Mouse (Mus musculus) G1E-ER4 (cell line): ENCODE data around the gene Per2. TPM values are rescaled to one million over a fixed set of nuclear protein-coding genes. Genes with fewer than 3 reads are reported as not detected.

Experiments used
- GATA1 ChIP-seq: IDR thresholded peaks from one replicate; pipeline ENCODE4 v1.8.0; 2012; ENCODE audit warnings: low read length, inconsistent platforms
- polyA plus RNA-seq: library from polyadenylated mRNA; stranded (reverse); fragments of >175 nt; gene quantifications from 2 replicates; pipeline ENCODE4 v1.2.3, GENCODE M21; 2012

The Per2 gene
- polyA plus RNA-seq, 1 experiment = 9.0 TPM

- TF ChIP-seq GATA1 = no peak
Observed at GRCm38 (mm10) chr1:91465244-91465643, 6.1 kb upstream of the Per2 start.

DNA sequence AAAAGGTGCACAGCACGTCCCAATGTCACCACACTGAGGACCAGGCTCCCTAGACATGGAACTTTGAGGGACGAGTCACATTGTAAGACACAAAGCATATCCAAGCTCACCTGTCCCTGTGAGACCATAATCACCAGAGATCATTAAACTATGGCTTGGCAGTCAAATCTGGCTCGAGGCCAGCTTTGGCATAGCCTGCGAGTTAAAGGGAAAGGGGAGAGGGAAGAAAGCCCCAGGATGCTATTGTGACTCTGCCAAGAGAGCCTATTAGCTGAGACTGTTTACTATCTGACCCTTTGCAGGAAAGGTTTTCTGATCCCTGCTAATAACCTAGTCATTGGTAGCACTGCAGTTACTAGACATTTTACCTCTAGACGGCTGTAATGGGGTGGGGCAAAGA lies 5.3 kb upstream of the Per2 start:
- no peak for TF ChIP-seq GATA1

DNA sequence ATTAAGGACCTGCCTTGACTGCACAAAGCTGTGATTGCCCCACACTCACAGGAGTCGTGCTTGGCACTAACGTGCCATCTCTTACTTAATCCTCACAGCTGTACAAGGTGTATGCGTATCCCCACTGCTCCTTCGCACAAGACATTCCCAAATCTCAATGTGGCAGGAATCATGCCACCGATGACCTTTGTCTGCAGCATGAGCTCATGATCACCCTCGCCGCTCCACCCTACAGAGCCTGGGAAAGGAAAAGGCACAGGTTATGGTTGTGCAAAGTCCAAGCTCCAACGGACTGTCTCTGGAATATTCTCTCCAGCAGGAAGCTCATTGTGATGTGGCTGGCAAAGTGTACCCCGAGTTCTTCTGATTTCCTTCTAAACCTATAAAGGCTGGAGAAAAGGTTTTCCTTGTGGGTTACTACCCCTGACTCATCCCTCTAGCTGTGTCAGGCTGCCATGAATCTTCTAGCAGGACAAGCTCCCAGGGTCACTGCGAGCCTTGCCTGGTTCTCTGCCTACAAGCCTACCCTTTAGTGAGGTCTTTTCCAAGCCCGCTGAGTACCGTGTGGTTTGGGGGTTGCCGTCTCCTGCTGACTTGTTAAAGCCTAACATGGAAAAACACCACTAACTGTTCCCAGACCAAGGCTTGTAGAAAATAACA lies 4.3 kb upstream of the Per2 start:
- no peak for TF ChIP-seq GATA1

- no peak for TF ChIP-seq GATA1
Observed at GRCm38 (mm10) chr1:91460564-91460963, 1.4 kb upstream of the Per2 start.

GRCm38 (mm10) chr1:91460069-91460468 lies 945 bp upstream of the Per2 start:
- no peak for TF ChIP-seq GATA1

DNA sequence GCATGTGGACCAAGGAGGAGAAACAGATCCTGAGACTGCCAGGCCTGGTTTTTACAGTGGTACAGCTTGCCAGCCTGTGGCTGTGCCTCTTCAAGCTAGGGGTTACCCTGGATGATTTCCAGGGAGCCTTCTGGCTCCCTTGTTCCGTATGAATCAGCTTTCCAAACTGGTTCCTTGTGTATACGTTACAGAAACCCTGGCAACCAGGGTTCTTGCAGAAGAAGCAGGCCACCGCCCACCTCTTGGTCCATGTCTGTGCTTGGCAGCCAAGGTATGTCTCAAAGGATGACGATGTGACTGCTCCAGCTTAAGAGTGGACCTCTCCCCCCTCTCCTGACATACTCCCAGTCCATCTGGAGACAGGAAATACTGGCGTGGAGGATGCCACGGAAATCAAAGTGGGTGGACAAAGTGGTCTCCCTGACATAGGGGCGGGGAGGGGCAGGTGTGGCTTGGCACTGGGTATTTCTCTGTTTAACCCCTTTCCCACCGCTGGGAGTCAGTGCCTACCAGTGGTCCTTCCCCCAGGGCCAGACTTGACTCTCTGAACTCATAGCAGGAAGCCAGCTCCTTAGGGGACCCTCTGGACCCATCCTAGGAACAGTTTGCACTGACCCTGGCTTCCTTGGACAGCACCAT lies 782 bp downstream of the Per2 start:
- no peak for TF ChIP-seq GATA1

DNA sequence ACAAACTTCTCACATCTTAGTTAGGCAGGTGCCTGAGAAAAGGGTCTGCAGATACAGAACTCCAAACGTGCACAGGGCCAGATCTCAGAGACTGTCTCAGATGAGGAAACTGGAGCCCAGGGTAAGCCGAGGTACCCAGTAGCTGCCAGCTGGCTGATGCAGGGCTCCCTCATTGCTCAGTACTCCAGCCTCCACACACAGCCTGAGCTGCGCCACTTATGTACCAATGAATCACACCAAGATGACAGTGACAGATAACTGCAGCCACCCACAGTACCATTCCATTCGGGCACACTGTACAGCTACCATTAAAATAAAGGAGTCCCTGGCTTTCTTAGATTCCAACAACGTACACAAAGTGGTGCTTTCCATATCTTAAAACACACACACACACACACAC lies 1.4 kb downstream of the Per2 start:
- TF ChIP-seq GATA1 = no peak

GRCm38 (mm10) chr1:91457116-91457515 lies 2.0 kb downstream of the Per2 start:
- no peak for TF ChIP-seq GATA1

GRCm38 (mm10) chr1:91456301-91456801 lies 2.8 kb downstream of the Per2 start:
- TF ChIP-seq GATA1 = no peak

- no peak for TF ChIP-seq GATA1
Observed at GRCm38 (mm10) chr1:91455661-91456161, 3.4 kb downstream of the Per2 start.

GRCm38 (mm10) chr1:91454927-91455326 lies 4.2 kb downstream of the Per2 start:
- no peak for TF ChIP-seq GATA1

- no peak for TF ChIP-seq GATA1
Observed at GRCm38 (mm10) chr1:91454366-91454765, 4.8 kb downstream of the Per2 start.

DNA sequence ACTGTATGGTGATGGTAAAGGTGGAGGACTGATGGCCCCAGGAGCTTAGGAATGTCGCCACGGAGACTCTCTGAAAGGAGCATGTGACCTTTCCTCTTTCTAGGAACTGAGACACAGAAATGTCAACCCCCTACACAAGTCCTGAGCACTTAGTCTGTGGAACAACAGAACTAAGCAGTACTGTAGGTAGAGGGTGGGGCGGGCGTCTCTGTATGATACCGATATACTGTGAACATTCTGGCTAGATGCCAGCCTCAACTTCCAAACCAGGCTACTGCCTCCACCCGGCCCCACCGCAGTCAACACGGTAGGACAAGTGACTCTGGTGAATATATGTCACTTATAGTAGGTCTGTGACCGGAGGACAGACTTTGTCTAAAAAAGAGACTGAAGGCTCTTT lies 5.2 kb downstream of the Per2 start:
- no peak for TF ChIP-seq GATA1

GRCm38 (mm10) chr1:91451547-91452084 lies 7.5 kb downstream of the Per2 start:
- TF ChIP-seq GATA1 = no peak

DNA sequence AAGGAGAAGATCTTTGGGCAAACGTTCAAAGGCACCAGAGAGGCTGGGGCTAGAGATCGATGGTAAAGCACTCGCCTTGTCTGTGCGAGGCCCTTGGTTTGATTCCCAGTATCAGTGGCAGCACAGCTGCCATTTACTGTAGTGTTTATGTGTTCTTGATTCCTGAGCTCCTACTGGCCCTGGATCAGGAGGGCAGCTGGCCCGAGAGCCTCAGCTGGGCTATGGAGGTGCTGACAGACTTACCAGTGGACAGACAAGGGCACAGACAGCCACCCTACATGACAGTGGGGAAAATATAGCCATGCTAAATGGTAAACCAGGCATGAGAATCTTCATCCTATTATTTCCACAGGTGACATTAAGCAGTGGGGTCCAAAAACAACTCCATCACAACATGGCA lies 8.3 kb downstream of the Per2 start:
- TF ChIP-seq GATA1 = no peak

DNA sequence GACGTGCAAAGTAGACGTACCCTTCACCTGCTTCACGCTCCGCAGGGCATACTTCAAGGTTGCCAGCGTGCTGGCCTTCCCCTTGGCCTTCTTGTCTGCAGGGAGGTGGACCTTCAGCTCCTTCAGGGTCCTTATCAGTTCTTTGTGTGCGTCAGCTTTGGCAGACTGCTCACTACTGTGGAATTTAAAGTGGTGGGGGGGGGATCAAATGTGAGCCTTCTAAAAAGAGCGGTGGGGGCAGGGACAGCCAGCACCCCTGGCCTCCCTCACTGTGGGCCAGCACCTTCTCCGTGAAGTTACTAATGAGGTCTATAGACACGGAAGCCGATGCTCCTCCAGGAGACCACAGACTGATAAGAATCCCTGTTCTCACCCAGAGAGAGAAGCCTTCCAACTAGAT lies 10.4 kb downstream of the Per2 start:
- TF ChIP-seq GATA1 = no peak

- no peak for TF ChIP-seq GATA1
Observed at GRCm38 (mm10) chr1:91446511-91446910, 12.6 kb downstream of the Per2 start.
